Mouse (Mus musculus) frontal cortex, postnatal 25 days (tissue): Measurements from ENCODE around the gene Gse1.

ENCODE experiments used
- DNase-seq, 2 experiments: peaks; one replicate each; pipeline ENCODE4 v3.0.0; 2022; ENCODE audit warnings: low spot score in 2 of 2

The Gse1 gene

DNA sequence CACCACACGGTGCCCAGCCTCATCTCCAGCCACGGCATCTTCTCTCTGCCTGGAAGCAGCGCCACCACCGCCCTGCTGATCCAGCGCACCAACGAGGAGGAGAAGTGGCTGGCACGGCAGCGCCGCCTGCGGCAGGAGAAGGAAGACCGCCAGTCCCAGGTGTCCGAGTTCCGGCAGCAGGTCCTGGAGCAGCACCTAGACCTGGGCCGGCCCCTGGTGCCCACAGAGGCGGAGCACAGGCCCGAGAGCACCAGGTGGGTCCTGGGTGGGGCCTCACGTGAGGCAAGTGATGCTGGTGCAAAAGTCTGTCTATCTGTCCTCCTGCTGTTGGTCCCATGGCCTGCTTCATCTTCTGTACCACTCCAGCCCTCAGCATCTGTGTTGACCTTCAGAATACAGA is 340.9 kb downstream of the Gse1 start:
- no peak for DNase-seq

DNA sequence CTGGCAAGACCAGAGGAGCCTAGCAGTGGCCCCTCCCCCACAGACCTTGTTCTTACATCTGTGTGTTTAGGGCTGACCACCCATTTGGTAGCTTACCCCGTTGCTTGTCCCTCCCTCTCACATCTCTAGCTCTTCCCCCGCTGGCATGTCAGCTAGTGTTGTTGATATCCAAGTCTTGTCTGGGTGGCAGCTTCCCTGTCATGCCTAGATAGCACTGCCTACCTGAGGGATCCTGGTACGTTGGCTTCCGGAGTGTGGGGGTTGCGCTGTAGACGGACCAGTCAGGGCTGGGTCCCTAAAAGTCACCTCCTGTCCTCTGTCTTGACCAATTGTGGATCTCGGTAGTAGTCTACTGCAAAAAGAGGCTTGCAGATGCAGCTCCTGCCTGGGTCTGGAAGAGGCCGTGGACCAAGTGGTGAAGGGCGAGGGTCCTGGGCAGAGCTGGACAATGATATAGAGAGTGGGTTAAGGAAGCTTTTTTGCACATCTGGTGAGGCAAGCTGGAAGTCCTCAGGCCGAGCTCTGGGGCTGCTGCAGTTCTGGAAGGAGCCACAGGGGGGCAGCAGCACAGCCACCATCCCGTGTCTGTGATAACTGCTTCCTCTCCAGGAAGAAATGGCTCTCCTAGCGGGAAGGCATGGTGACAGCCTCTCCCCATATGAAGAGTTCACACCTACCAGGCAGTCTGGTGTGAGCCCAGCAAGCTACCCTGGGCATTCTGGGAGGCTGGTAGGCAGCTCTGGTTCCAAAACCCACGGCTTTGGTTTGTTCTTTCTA is 341.9 kb downstream of the Gse1 start:
- DNase-seq = peak; percentile 71 to 76

DNA sequence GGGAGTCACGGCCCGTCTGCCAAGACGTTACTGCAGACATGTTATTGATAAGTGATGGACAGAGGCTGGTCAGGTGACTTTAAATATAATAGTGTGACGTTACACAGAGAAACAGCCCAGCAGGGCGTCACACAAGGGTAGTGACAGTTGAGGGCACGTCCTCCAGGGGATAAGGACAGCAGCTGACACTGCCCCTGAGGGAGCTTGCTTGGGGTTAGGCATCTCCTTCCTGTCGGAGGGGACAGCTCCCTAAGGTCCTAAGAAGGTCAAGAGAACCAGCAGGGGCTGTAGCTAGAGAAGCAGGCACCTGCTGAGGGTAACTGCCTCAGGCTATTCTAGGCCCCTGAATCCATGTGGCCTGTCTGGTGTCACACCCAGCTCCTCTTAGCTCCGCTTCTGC is 343.3 kb downstream of the Gse1 start:
- DNase-seq = no peak

DNA sequence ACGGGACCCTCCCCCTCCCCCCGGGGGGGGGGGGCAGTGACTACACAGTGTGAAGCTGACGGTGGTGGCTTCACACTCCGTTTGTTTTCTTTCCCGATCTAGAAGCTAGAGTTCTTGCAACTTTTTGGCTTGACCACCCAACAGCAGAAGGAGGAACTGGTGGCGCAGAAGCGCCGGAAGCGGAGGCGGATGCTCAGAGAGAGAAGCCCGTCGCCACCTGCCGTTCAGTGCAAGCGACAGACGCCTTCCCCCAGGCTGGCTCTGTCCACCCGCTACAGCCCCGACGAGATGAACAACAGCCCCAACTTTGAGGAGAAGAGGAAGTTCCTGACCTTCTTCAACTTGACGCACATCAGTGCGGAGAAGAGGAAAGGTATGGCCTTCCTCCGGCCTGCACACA is 344.3 kb downstream of the Gse1 start:
- DNase-seq = no peak

DNA sequence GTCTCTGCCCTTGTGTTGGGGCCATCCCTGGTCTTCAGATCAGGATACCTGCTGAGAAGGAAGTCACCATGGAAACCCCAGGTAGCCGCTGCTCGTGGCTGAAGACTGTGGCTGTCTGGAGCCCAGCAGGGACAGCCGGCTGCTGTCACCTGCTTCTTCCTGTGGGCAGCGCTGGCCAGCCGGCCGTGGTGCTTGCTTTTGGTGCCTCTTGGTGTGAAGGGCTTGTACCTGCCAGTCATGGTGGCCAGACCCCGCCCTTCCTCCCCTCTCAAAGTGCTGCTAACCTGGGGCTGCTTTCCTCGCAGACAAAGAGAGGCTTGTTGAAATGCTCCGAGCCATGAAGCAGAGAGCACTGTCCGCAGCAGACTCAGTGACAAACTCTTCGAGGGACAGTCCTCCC is 345.6 kb downstream of the Gse1 start:
- no peak for DNase-seq

DNA sequence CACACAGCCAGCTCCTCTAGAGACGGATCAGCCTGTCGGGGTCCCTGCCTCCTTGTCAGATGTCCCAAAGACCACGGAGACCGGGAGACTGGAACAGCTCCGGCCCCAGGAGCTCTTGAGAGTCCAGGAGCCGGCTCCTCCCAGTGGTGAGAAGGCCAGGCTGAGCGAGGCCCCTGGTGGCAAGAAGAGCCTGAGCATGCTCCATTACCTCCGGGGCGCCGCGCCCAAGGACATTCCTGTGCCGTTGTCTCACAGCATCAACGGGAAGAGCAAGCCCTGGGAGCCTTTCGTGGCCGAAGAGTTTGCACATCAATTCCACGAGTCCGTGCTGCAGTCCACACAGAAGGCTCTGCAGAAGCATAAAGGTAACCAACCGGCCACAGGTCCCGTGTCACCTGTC is 346.7 kb downstream of the Gse1 start:
- no peak for DNase-seq

DNA sequence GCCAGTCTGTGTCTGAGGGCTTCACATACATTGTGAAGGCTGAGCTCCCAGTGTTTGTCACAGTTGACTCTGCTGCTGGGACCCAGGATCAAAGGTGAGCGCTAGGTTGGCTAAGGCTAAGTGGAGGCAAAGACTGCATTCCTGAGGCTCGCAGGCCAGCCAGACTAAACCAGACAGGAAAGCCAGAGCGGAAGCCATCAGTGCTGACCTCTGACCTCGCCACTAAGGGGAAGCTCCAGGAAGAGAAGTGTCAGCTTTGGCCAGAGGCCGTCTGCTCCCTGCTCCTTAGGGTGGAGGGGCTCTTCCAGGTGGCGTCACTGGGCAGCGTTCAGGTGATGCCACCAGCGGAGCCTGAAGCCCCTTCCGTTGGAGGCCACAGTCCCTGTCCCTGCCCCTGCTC is 347.5 kb downstream of the Gse1 start:
- no peak for DNase-seq

DNA sequence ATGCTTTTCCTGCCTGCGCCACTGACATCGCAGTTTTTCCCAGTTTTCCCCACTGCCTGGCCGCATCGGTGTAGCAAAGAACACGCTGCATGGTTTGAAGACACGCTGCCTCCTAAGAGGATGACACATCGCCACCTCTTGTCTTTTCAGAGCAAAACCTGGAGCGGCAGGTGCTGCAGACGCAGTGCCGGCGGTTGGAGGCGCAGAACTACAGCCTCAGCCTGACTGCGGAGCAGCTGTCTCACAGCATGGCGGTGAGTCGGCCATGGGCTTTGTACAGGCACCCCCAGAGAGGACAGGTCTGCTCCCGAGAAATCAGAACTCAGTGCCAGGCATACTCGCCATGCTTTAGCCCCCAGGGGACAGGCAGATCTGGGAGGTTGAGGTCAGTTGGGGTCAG is 349.6 kb downstream of the Gse1 start:
- no peak for DNase-seq

DNA sequence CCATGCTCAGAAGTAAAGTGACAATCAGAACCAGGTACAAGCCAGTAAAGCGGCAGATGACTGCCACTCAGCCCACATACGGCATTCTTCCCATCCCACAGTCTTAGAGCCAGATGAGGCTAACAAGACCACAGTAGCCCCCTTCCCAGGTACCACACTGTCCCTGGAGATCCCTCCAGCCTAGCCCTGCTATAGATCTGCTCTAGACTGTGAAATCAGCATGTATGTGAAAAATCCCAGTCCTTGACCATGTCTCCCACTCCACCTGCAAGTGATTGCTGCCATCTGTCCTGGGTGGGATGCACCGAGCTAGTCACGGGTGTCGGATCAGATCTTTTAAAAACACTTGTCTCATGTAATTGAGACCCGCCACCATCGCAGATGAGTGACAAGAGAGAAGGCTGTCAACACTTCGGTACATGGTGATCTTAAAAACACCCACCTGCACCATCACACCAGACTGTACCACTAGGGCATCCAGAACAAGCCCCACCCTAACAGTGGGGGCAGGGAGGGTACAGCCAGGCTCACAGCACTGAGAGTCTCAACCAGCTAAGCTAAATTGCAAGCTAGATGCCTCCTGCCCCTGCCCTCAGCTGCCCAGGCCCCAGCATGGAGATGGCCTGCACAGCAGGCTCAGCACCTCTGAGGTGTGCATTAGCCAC is 352.2 kb downstream of the Gse1 start:
- DNase-seq = no peak

DNA sequence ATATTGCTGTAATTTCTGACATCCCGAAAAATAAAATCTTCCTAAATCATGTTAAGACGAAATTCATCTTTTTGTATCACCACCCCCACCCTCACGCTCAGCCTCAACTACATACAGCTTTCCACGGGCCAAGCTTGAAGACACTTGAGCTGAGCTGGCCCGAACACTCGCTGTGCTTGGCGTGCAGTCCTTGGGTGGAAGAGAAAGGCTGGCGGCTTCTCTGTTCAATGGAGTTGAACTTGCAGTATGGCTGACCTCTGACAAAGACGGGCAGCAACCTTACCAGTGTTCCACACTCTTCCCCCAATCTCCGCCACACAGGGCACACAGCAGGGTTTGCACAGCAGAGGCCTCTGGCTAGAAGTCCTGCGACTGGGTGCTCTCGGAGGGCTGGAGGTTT is 353.1 kb downstream of the Gse1 start:
- DNase-seq = no peak

DNA sequence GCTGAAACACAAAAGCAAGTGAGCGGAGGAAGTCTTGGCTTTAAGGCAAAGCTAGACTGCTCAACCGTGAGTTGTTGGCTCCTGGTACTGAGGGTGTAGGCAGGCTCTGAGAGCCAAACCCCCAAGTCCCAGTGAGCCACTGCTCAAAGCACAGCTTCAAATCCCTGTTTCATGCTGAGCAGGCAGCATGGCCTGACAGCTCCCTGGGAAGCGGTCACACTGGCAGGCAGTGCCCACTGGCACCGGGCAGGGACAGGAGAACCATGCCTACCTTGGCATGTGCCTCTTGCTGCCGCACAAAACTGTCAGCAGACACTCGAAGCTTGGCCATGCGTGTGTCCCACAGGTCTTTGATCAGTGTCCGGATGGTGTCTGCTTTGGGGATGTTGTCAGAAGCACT is 353.6 kb downstream of the Gse1 start:
- DNase-seq = no peak

DNA sequence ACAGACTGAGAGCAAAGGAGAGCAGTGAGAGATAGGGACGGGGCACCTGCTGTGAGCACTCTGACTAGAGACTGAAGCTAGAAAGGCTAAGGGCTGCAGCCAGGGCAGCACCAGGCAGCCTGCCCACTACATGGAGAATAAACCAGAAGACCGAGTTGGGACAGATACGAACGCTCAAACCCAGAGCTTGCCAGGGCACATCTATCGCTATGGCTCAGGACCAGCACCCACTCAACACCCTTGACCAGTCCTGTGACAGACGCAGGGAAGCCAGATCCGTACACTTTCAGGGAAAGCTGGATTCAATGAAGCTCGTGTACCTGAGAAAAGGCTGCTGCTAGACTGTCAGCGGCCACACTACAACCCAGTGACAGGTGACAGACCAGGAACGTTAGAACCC is 357.3 kb downstream of the Gse1 start:
- no peak for DNase-seq

DNA sequence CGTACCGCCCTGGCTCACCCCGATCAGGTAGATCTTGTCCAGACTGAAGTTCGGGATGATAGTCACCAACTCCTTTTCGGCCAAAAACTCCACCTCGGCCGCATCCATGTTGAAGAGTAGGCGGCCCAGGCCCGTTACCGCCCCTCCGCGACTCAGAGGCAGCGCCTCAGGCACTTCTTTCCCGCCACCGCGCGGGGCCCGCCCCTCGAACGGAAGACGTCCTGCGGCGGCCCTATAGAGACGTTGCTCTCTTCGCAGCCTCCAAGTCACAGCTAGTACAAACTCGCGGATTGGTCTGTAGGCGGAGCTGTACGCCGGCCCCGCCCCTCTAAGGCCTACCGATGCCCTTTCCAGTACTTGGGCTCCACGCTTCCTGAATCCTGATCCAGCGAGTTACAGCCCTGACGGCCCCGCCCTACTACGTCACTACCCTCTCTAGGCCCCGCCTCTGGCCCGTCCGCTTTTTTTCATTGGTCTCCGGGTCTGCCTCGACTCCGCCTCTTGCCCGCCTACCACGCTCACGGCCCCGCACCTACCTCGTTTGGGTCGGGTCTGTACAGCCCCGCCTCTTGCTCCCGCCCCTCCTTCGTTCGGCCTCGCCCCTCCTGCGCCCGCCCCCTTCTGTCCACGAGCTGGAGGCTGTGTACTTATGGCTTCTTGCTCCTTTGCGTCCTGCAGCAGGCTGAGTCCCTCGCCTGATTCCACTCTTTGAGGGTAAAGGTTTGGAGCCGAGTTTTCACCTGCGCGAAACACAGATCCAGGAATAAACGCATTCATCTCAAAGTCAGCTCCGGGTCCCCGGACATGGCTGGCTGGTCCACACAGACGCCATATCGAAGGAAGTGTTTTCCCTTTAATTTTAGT is 360.9 kb downstream of the Gse1 start, which contains the start of gene Gins2:
Gene Gins2, minus strand, starts transcription at position 397 of the 864 bp plus-strand sequence.
- peak; percentile 96 to 99 for DNase-seq

DNA sequence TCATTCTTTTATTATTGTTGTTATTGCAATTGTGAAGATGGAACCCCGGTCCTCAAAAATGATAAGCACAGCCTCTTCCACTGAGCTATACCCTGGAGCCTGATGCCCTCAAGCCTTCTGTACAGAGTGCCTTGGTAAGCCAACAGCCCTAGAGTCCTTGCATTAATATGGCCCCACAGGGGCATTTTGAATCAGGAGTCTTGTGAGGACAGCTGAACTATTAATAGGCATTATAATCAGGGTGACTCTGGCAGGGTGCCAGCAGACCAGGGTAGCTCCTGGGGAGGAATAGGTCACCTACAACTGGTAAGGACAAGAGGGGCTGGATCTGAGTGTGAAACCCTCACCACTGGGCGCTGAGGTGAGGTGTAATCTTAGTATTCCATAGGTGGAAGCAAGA is 361.7 kb downstream of the Gse1 start:
- no peak for DNase-seq

DNA sequence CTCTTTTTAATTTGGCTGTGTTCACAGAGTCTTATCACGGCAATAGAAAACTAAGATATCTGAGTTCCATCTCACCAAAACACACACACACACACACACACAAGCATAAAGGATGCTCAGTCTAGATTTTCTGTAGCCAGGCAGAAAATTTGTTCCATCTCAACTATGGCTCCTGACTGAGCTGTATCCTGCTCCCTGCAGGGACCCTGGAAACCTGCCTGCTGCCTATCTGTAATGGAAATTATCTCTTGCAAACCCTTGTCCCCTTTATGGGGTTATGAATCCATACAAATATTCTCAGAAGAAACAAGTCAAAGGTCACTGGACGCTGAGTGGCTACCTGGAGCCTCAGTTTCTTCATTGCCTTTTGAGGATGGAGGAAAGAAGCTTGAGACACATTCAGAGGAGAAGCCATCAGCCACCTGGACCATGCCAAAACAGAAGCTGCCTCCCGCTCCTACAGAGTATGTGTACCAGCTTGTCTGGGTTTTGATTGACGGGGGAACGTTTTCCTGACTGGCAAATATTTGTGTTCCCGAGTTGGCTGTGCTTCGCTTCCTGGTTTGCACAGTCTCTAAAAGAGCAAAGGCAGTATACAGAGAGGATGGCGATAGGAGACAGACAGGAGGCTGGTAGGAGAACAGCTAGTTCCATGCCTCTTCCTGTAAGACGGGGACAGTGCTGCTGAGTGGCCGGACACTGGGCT is 363.5 kb downstream of the Gse1 start:
- no peak for DNase-seq

DNA sequence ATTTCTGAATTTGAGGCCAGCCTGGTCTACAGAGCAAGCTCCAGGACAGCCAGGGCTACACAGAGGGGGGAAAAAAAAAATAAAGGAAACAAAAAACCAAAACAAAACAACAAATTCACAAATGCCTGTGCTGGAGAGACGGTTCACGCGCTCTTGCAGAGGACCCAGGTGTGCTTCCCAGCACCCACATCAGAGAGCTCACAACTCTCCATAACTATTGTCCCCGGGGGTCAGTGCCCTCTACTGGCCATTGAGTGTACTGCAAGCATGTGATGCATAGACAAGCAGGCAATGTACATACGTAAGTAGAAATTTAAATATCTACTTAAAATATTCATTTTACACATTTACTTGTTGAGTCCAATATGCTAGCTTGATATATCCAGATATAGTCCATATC is 366.3 kb downstream of the Gse1 start:
- no peak for DNase-seq

DNA sequence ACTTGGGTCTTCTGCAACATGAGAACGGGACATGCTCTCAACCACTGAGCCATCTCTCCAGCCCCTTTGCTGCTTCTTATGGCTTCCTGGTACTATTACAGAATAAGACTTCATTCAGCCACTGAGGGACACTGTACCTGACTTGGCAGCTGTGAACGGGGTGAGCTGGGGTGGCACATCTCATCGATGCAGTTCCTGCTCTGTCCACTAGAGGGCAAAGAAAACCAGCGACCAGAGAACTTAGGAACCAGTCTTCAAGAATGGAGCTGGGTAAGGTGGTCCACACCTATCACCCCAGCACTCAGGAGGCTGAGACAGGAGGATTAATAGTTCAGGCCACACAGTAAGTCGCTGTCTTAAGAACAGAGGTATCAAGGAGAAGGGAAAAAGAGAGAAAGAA is 367.7 kb downstream of the Gse1 start:
- peak; percentile 41 to 50 for DNase-seq

DNA sequence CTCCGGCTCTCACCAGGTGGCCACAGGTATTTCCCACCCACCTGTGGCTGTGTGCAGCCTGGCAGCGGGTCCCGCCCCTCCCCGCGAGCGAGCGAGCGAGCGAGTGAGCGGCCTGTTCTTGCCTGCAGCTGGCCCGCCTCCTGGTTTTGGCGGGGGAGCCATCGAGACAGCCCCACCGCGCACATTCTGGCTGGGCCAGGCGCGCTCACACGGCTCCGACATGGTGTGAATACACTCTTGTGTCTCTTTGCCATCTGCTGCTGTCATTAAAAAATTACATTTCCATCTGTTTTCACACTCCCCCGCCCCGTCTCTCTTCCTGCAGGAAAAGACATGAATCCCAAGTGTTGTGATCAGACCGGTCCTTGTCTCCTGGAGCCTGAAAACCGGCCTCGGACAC is 370.3 kb downstream of the Gse1 start:
- DNase-seq = peak; percentile 59 to 63

DNA sequence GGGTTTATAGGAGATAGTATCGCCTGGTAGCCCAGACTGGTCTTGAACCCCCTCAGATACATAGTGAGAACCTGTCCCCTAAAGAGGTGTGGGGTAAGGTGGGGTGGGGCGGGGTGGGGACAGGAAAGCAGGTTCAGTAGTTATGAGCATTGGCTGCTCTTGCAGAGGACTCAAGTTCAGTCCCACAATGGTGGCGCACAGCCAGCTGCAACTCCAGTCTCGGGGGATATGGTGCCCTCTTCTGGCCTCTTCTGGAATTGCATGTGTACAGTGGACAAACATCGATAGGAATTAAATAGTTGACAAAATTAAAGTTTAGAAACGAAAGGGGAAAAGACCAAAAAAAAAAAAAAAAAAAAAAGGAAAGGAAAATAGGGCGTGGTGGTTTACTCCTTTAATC is 371.2 kb downstream of the Gse1 start:
- DNase-seq = peak; percentile 67 to 78

DNA sequence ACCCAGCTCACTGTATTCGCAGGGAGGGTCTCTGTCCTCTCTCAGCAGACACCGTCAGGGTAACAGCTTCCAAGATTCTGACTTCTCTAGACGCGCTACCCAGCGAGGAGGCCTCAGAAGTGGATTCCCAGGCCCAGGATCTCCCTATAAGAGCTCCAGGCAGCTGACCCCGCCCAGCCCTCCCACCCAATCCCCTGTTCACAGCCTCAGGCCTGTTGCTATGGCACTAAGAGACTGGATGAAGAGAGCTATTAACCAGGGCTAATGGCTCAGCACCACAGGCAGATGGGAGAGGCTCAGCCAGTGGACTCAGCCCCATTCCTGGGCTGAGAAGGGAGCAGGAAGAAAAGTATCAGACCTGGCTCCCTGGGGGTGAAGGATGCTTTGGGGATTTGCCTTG is 374.4 kb downstream of the Gse1 start:
- DNase-seq = no peak

DNA sequence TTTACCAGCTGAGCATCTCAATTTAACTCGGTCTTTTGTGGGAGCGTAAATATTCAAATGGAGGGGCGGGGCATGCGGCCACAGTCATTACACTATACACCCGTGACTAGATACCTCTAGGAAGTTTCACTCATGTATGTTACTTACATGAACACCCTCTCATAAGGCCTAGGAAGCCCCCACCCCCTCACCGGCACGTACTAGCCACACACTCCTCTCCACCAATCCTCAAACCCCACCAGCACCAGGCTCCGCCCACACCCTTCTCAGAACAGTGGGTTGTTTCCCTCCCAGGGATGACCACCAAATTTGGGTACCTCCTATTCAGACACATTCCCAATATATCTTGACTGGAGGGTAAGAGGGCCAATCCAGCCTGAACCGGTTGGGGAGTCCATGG is 379.2 kb downstream of the Gse1 start:
- DNase-seq = no peak

DNA sequence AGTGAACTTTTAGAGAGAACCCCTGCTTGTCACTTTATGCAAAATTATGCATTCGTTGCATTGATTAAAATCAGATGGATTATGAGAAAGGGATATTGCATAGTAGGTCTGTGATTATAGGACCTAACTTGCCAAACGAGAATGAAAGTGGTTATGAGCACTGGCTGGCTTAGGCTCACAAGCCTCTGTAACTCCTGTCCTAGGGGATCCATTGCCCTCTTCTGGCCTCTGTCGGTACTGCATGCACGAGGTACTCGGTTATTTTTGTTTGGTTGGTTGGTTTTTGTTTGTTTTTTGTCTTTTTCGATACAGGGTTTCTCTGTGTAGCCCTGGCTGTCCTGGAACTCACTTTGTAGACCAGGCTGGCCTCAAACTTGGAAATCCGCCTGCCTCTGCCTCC is 379.6 kb downstream of the Gse1 start:
- peak; percentile 81 to 86 for DNase-seq
